Mouse (Mus musculus) forebrain, embryonic 11.5 days (tissue): ENCODE data around the gene Rnf166. TPM values are rescaled to one million over a fixed set of nuclear protein-coding genes. Genes with fewer than 3 reads are reported as not detected.

Experiments
- ATAC-seq: fragments of 200-750 bp; cut with Nextera tagmentation; replicated peaks from 2 replicates; pipeline ENCODE4 v1.8.0; 2017; ENCODE audit warnings: moderate TSS enrichment; ENCODE audit not compliant: low FRiP score
- DNase-seq: peaks from one replicate; pipeline ENCODE4 v3.0.0-alpha.2; 2017; ENCODE audit warnings: low spot score
- H3K27ac ChIP-seq: fragments of 300-500 bp; sonication (generic); 2 replicates; pipeline ENCODE4 v1.5.1; 2014; ENCODE audit warnings: low read depth, low read length
- H3K27me3 ChIP-seq: fragments of 300-500 bp; sonication (generic); 2 replicates; pipeline ENCODE4 v1.6.1; 2014; ENCODE audit warnings: mild to moderate bottlenecking, low read length, mixed read lengths; ENCODE audit not compliant: control insufficient read depth, insufficient read depth
- H3K36me3 ChIP-seq: fragments of 300-500 bp; sonication (generic); 2 replicates; pipeline ENCODE4 v1.6.1; 2014; ENCODE audit warnings: mild to moderate bottlenecking, low read length, moderate library complexity, mixed read lengths; ENCODE audit not compliant: control insufficient read depth, insufficient read depth
- H3K4me1 ChIP-seq: fragments of 300-500 bp; sonication (generic); replicated peaks from 2 replicates; pipeline ENCODE4 v1.6.1; 2014; ENCODE audit warnings: low read length, mixed read lengths; ENCODE audit not compliant: control insufficient read depth, insufficient read depth
- H3K4me2 ChIP-seq: fragments of 300-500 bp; sonication (generic); 2 replicates; pipeline ENCODE4 v1.6.1; 2014; ENCODE audit warnings: low read depth, mild to moderate bottlenecking, low read length, moderate library complexity, mixed read lengths; ENCODE audit not compliant: severe bottlenecking
- H3K4me3 ChIP-seq: fragments of 300-500 bp; sonication (generic); 2 replicates; pipeline ENCODE4 v1.5.1; 2014; ENCODE audit warnings: low read depth, low read length
- H3K9ac ChIP-seq: fragments of 300-500 bp; sonication (generic); 2 replicates; pipeline ENCODE4 v1.6.1; 2014; ENCODE audit warnings: low read length
- H3K9me3 ChIP-seq: fragments of 300-500 bp; sonication (generic); 2 replicates; pipeline ENCODE4 v1.6.1; 2016; ENCODE audit warnings: low read length, mixed read lengths; ENCODE audit not compliant: control insufficient read depth
- WGBS: fragments of 180-500 bp; shearing (Covaris S2); extraction: QIAGEN DNeasy Blood & Tissue Kit; methylation state at CpG from one replicate; pipeline ENCODE4 v1.1.7; 2014; 5-methylcytosine and 5-hydroxymethylcytosine counted together
- microRNA-seq: library from miRNA; unstranded; fragments of <30 nt; microRNA quantifications from one replicate; pipeline ENCODE4, GENCODE M21; 2016; ENCODE audit not compliant: insufficient number of aligned reads
- polyA plus RNA-seq: library from polyadenylated mRNA; unstranded; fragments of >200 nt; fragmentation: Nextera tagmentation; extraction: Ambion mirVana; gene quantifications from 2 replicates; pipeline ENCODE4 v1.2.1, GENCODE M21; 2014

The Rnf166 gene
- polyA plus RNA-seq, 1 experiment from 2014 or later: 31.2 TPM

- Histone ChIP-seq H3K27ac (no peak within 1 kb of the TSS), H3K9me3 (no peaks in the 10 kb centered on the region), H3K4me2 (no peak within 1 kb of the TSS), H3K27me3 (no peaks in the 10 kb centered on the region), H3K4me1 (no peaks in the 10 kb centered on the region), H3K36me3 (peaks cover 4% of the 10 kb centered on the region; the same call in 1 of the 2 replicates), H3K9ac (no peak within 1 kb of the TSS), H3K4me3 (no peak within 1 kb of the TSS)
- DNase-seq: no peak
- WGBS: 90% methylated on average over 14 of the region's 14 CpGs
- ATAC-seq: no peak
Observed at GRCm38 (mm10) chr8:122421376-122422070, 54.3 kb downstream of the Rnf166 start, which contains the start of gene Il17c. Gene Il17c, plus strand, starts transcription at chr8:122422020.

GRCm38 (mm10) chr8:122419881-122420555, 55.8 kb downstream of the Rnf166 start:
- Histone ChIP-seq H3K27ac (no peak overlapping the region), H3K9ac (no peak overlapping the region), H3K4me3 (no peak overlapping the region), H3K4me1 (no peaks in the 10 kb centered on the region), H3K9me3 (no peaks in the 10 kb centered on the region), H3K36me3 (peaks cover 7% of the 10 kb centered on the region), H3K4me2 (no peak overlapping the region), H3K27me3 (no peaks in the 10 kb centered on the region)
- WGBS: 78% methylated on average over 9 of the region's 9 CpGs
- no peak for DNase-seq
- ATAC-seq: no peak

Small RNA genes lying within 50 kb of the gene (microRNA-seq; reads per million reads assigned to microRNA genes)
- gene Gm24366: not detected

Other genes starting within 250 kb of the Rnf166 start
- 1.4 and 2.1 TPM in 2 replicates for gene Zfpm1, start 193.9 kb downstream of the Rnf166 start, polyA plus RNA-seq
- gene Trhr2, start 115.3 kb downstream of the Rnf166 start, polyA plus RNA-seq: not detected in 2 replicates
- gene Zc3h18, start 99.5 kb downstream of the Rnf166 start, polyA plus RNA-seq: 54.8 and 57.4 TPM in 2 replicates
- gene Il17c, start 54.0 kb downstream of the Rnf166 start, polyA plus RNA-seq: not detected in 2 replicates
- gene Cyba, start 43.1 kb downstream of the Rnf166 start, polyA plus RNA-seq: 52.3 and 58.2 TPM in 2 replicates
- 47.4 and 50.3 TPM in 2 replicates for gene Mvd, start 32.6 kb downstream of the Rnf166 start, polyA plus RNA-seq
- 0.37 TPM in 1 of 2 replicates, not detected in the other for gene Snai3, start 15.3 kb downstream of the Rnf166 start, polyA plus RNA-seq
- gene Ctu2, start 79 bp upstream of the Rnf166 start, polyA plus RNA-seq: 75.7 and 84.5 TPM in 2 replicates
- gene Piezo1, start 75.3 kb upstream of the Rnf166 start, polyA plus RNA-seq: 5.8 and 5.9 TPM in 2 replicates
- gene Cdt1, start 92.0 kb upstream of the Rnf166 start, polyA plus RNA-seq: 57.9 and 59.6 TPM in 2 replicates
- 235 and 251 TPM in 2 replicates for gene Aprt, start 100.8 kb upstream of the Rnf166 start, polyA plus RNA-seq
- 4.5 and 5.8 TPM in 2 replicates for gene Galns, start 135.4 kb upstream of the Rnf166 start, polyA plus RNA-seq
- 39.3 and 49.9 TPM in 2 replicates for gene Trappc2l, start 135.6 kb upstream of the Rnf166 start, polyA plus RNA-seq
- not detected in 2 replicates for gene Pabpn1l, start 146.7 kb upstream of the Rnf166 start, polyA plus RNA-seq
- 6.0 and 7.0 TPM in 2 replicates for gene Cbfa2t3, start 223.0 kb upstream of the Rnf166 start, polyA plus RNA-seq